Mouse (Mus musculus) thymus, postnatal 10 days (tissue): ENCODE measurements around the gene Tmem216.
"Not testable (repeated sequence)": the region's sequence is repeated elsewhere in the genome, so short reads cannot be mapped to it uniquely, and the experiment has no call there.

Source experiments
- DNase-seq, 2 experiments: peaks; one replicate each; pipeline ENCODE4 v3.0.0; 2021; ENCODE audit warnings: low spot score in 2 of 2

Tmem216 gene

GRCm38 (mm10) chr19:10565217-10565616 is 9.2 kb upstream of the Tmem216 start:
- no peak for DNase-seq

DNA sequence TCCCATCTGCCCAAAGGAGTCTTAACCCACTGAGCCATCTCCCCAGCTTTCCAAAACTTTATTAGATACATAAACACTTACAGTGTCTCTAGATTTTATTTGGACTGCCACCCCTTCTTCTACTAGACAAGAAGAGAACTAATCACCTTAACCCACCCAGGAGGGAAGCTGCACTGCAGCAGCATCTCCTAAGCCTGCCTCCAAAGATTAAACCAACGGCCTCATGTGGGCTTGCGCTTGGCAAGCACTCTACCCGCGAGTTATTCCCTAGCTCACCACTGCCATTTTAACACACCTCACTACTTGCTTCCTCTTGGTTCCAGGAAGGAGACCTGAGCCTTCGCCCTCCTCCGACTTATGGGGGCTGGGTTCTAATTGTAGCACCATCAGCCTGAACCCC is 8.2 kb upstream of the Tmem216 start:
- DNase-seq = no peak

- no peak for DNase-seq
Measured at GRCm38 (mm10) chr19:10562351-10562750, 6.3 kb upstream of the Tmem216 start.

- DNase-seq = no peak
Measured at GRCm38 (mm10) chr19:10561558-10562314, 5.7 kb upstream of the Tmem216 start.

- DNase-seq = no peak
Measured at GRCm38 (mm10) chr19:10560108-10560507, 4.1 kb upstream of the Tmem216 start.

GRCm38 (mm10) chr19:10557837-10558375 is 1.9 kb upstream of the Tmem216 start:
- DNase-seq = not testable (repeated sequence)

DNA sequence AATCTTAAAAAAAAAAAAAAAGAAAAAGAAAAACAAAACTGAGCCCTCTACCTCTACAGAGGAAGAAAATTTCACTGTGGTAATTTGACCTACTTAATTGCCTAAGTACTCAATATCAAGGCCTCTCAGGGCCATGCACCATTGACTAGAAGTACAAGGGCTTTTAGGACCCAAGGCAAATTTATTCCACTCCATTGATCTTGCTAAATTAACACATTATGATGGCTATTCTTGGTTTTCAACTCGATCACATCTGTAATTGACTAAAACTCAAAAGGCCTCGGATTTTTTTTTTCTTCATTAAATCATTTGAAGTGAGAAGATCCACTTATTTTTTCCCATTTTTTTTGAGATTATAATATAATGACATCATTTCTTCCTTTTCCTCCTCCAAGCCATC is 1.4 kb upstream of the Tmem216 start:
- DNase-seq = no peak

DNA sequence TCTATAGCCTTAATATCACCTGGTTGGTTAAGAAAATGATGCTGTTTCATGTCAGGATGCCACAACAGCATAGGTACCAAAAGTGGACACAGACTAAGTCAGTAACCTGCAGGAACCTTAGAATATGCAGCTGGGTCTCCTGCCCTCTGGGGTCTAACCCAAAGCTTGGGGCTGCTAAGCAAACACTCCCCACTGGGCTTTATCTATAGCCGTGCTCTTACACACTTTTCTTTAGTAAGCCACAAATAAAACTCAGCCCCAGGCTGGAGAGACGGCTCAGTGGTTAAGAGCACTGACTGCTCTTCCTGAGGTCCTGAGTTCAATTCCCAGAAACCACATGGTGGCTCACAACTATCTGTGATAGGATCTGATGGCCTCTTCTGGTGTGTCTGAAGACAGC is 963 bp upstream of the Tmem216 start:
- DNase-seq = no peak

DNA sequence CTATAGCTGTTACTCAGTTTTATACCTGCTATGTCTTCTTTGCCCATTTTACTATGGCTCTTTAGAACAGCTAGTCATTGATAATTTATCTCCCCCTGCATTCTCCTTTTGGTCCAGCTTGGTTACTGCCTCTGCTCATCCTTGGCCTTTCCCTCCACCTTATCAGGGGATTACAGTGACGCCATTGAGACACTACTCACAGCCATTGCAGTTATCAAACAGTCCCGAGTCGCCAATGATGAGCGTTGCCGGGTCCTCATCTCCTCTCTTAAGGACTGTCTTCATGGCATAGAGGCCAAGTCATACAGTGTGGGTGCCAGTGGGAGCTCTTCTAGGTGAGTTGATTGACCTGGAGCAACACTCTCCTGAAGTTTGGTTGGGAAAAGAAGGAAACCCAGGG is 16.6 kb downstream of the Tmem216 start:
- DNase-seq = no peak

GRCm38 (mm10) chr19:10530082-10530481 is 26.0 kb downstream of the Tmem216 start:
- DNase-seq = no peak

DNA sequence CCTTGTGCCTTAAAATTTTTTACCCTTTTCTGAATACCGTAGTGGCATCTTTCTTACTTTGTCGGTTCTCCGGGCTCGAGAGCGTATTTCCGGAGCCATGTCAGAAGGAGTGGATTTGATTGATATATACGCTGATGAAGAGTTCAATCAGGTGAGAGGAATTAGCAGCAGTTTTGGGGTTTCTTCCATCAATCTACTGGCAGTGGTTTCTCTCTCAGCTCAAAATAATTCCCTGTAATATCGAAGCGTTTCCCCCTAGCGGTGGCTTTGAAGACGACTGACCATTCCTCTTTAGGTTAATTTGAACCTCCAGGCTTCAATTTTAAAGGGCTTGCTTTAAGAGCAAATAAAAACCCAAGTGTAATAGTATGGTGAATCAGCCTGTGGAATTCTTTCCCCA is 30.1 kb downstream of the Tmem216 start, which contains the start of gene Sdhaf2:
Gene Sdhaf2 (minus strand): TSS at position 233 of the 400 bp plus-strand sequence.
- DNase-seq = no peak

- DNase-seq = peak; percentile 89 to 90
Measured at GRCm38 (mm10) chr19:10525106-10525901, 30.7 kb downstream of the Tmem216 start, which contains the start of gene Cpsf7. Cpsf7 (plus strand) TSS chr19:10525266.

DNA sequence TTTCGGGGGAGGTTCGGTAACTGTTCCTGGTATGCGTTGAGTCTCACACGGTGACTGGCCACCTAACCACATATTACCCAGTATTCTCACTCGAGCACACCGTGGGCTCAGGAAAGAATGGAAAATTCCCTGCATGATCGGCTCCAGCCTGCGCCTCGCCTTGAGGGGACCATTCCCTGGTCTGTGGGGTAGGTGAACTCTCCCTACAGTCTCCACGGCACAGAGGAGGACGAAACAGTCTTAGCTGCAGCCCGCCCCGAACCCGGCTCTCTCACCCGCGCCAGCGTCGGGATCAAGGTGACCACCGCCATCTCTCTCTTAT is 31.3 kb downstream of the Tmem216 start:
- DNase-seq = no peak

- no peak for DNase-seq
Measured at GRCm38 (mm10) chr19:10523483-10524080, 32.5 kb downstream of the Tmem216 start.

- DNase-seq = no peak
Measured at GRCm38 (mm10) chr19:10521926-10522325, 34.1 kb downstream of the Tmem216 start.

- no peak for DNase-seq
Measured at GRCm38 (mm10) chr19:10520355-10520754, 35.7 kb downstream of the Tmem216 start.

GRCm38 (mm10) chr19:10510759-10511330 is 45.2 kb downstream of the Tmem216 start:
- no peak for DNase-seq

GRCm38 (mm10) chr19:10502571-10502970 is 53.5 kb downstream of the Tmem216 start:
- peak; percentile 14 to 63 for DNase-seq

GRCm38 (mm10) chr19:10500581-10500980 is 55.5 kb downstream of the Tmem216 start:
- no peak for DNase-seq

GRCm38 (mm10) chr19:10497512-10498160 is 58.4 kb downstream of the Tmem216 start:
- DNase-seq = no peak

GRCm38 (mm10) chr19:10496976-10497375 is 59.1 kb downstream of the Tmem216 start:
- DNase-seq = no peak
